Mouse (Mus musculus): Measurements from ENCODE around the gene C1qbp. TPM values are rescaled to one million over a fixed set of nuclear protein-coding genes. Genes with fewer than 3 reads are reported as not detected.

Gene C1qbp
- polyA plus RNA-seq, 1 experiment from 2014 or later: 292 TPM

DNA sequence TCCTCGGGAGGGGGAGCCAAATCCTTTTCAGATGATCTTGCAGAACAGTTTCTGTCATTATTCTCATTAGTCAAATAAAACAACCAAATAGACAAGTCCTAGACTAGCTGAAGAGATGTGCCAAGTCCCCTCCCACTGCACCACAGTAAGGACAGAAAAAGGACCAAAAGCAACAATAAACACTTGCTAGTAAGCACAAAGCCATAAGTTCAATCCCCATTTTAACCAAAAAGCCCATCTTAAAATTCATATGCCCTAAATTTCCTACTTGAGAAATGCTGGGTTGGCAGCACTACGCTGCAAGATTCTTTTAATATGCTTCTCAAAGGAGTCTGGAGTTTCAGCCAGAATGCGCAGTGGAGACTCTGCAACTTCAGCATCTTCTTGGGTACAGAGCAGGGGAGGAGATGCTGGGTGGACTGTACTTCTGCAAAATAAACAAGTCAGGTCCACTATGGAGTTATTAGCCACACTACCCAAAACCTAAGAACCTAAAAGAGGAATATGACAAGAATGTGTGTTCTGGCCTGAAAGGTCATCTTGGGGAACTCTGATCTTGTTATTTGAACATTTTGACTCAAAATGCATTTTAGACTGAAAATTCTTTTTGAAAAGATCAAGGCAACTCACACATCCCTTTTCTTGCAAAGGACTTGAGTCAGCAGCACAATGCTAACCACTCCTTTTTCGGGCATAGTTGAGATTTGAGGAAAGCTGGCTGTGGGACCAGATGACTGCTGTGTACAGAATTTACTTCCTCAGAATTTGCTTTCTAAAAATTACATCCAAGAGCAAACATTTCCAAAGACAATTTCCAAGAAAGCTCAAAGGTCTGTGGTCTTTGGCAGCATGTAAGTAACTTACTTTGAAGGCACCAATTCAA lies 37.6 kb downstream of the C1qbp start:
- no peak for DNase-seq (ENCODE audit: low spot score)
- H3K9ac ChIP-seq (ENCODE audit: low read depth, low read length): no peak overlapping the region
- H3K4me2 ChIP-seq (ENCODE audit: low read length): no peak overlapping the region
- no peaks in the 10 kb centered on the region for H3K9me3 ChIP-seq (replicated peaks; ENCODE audit: low read length)
- peaks cover 73% of the 10 kb centered on the region for H3K36me3 ChIP-seq (ENCODE audit: insufficient read depth, low read length)
- no peak overlapping the region for H3K27ac ChIP-seq
- no peaks in the 10 kb centered on the region for H3K27me3 ChIP-seq (ENCODE audit: insufficient read depth, low read length)
- no peak overlapping the region for H3K4me3 ChIP-seq (replicated peaks; ENCODE audit: low read depth, low read length)
- no peaks in the 10 kb centered on the region for H3K4me1 ChIP-seq (replicated peaks; ENCODE audit: insufficient read depth, low read length)
- ATAC-seq (replicated peaks; ENCODE audit: low FRiP score, low read depth): no peak
- TF ChIP-seq CTCF (IDR thresholded peaks at IDR 0.05; ENCODE audit: low read depth): no peak
- WGBS: 87% methylated on average over 4 of the region's 4 CpGs

DNA sequence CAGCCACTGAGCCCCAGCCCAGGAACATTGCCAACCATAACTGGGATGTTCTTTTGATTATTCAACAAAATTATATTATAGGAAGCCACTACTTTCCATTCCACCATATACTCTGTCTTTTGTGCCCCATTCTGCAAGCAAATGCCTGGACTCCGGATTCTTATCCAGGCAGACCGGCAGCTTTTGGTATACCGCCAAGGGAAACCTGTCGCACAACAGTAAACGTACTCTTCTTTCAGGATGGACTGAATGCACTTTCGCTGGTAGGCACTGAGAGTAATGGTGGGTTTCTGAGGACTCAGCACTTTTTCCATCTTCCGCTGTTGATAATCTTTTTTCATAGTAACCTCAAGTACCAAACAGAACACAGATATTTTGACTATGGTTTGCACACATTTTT lies 39.2 kb downstream of the C1qbp start:
- no peak overlapping the region for H3K27ac ChIP-seq
- WGBS: 89% methylated on average over 7 of the region's 7 CpGs
- no peak overlapping the region for H3K9ac ChIP-seq (ENCODE audit: low read depth, low read length)
- no peak overlapping the region for H3K4me2 ChIP-seq (ENCODE audit: low read length)
- H3K4me1 ChIP-seq (replicated peaks; ENCODE audit: insufficient read depth, low read length): no peaks in the 10 kb centered on the region
- no peak overlapping the region for H3K4me3 ChIP-seq (replicated peaks; ENCODE audit: low read depth, low read length)
- ATAC-seq (replicated peaks; ENCODE audit: low FRiP score, low read depth): no peak
- H3K9me3 ChIP-seq (replicated peaks; ENCODE audit: low read length): no peaks in the 10 kb centered on the region
- peaks cover 74% of the 10 kb centered on the region for H3K36me3 ChIP-seq (ENCODE audit: insufficient read depth, low read length)
- DNase-seq (ENCODE audit: low spot score): no peak
- no peaks in the 10 kb centered on the region for H3K27me3 ChIP-seq (ENCODE audit: insufficient read depth, low read length)
- TF ChIP-seq CTCF (IDR thresholded peaks at IDR 0.05; ENCODE audit: low read depth): no peak

DNA sequence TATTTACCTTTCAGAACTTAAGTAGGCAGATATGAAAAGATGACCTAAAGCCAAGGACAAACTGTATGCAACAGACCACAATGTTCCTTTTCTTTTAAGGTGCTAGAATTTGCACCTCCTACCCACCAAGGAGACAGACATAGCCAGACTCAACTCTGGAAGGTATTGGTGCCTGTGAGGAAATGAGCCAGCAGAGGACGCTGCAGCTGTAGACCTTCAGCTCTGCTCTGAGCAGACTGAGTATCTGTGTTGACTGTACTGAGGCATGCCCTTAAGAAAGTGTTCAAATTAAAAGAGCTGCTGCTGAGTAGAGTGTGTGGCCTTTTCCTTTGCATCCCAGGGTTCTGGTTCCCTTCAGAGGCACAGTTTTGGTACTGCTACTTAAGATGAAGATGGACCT lies 40.2 kb downstream of the C1qbp start:
- H3K4me1 ChIP-seq (replicated peaks; ENCODE audit: insufficient read depth, low read length): no peaks in the 10 kb centered on the region
- TF ChIP-seq CTCF (IDR thresholded peaks at IDR 0.05; ENCODE audit: low read depth): peak; percentile 23; the same call in 1 of the 2 replicates
- no peak overlapping the region for H3K9ac ChIP-seq (ENCODE audit: low read depth, low read length)
- no peak for DNase-seq (ENCODE audit: low spot score)
- no peak overlapping the region for H3K4me3 ChIP-seq (replicated peaks; ENCODE audit: low read depth, low read length)
- peaks cover 72% of the 10 kb centered on the region for H3K36me3 ChIP-seq (ENCODE audit: insufficient read depth, low read length)
- no peaks in the 10 kb centered on the region for H3K9me3 ChIP-seq (replicated peaks; ENCODE audit: low read length)
- H3K4me2 ChIP-seq (ENCODE audit: low read length): no peak overlapping the region
- no peak for ATAC-seq (replicated peaks; ENCODE audit: low FRiP score, low read depth)
- no peaks in the 10 kb centered on the region for H3K27me3 ChIP-seq (ENCODE audit: insufficient read depth, low read length)
- H3K27ac ChIP-seq: no peak overlapping the region
- WGBS: 96% methylated on average over 1 of the region's 1 CpGs

DNA sequence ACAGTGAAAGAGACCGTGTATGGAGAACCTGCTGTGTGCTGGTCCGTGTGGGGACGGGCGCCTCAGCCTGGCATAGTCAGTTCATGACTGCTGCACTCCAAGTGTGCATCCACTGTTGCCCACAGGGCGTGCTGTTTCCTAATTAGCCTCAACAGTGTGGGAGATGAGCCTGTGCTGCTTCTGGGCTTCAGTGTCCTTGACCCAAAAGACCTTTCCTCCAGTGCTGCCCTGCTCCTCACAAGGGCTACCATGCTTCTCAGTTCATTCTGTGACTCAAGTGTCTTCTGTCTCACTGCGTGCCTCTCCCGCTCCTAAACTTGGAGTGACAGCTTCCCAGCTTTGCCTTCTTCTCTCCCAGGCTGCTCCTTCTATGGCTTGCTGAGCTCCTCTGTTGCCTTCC lies 47.5 kb downstream of the C1qbp start:
- ATAC-seq (replicated peaks; ENCODE audit: low FRiP score, low read depth) (no peak), DNase-seq (ENCODE audit: low spot score) (no peak)
- Histone ChIP-seq H3K4me2 (ENCODE audit: low read length) (no peak overlapping the region), H3K4me3 (replicated peaks; ENCODE audit: low read depth, low read length) (no peak overlapping the region), H3K4me1 (replicated peaks; ENCODE audit: insufficient read depth, low read length) (no peaks in the 10 kb centered on the region), H3K9ac (ENCODE audit: low read depth, low read length) (no peak overlapping the region), H3K9me3 (replicated peaks; ENCODE audit: low read length) (no peaks in the 10 kb centered on the region), H3K36me3 (ENCODE audit: insufficient read depth, low read length) (peaks cover 54% of the 10 kb centered on the region), H3K27ac (no peak overlapping the region), H3K27me3 (ENCODE audit: insufficient read depth, low read length) (no peaks in the 10 kb centered on the region)
- TF ChIP-seq CTCF (IDR thresholded peaks at IDR 0.05; ENCODE audit: low read depth): no peak
- 85% methylated on average over 7 of the region's 7 CpGs for WGBS

DNA sequence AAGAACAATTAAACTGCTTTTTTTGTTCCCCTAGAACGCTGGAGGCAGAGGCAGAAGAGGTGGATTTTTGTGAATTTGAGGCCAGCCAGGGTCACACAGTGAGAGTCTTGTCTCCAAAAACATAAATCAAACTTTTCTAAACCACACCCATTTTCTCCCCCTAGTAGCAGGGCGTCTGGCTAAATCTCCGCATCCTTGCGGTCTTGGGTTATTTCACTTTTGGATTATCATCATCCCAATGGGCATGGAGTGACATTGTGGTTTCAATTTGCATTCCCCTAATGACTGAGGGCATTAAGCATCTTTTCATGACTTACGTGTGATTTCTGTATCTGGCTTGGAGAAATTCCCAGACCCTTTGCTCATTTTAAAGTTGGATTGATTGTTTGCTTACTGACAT lies 51.4 kb downstream of the C1qbp start:
- peaks cover 35% of the 10 kb centered on the region for H3K36me3 ChIP-seq (ENCODE audit: insufficient read depth, low read length)
- H3K4me1 ChIP-seq (replicated peaks; ENCODE audit: insufficient read depth, low read length): no peaks in the 10 kb centered on the region
- H3K27me3 ChIP-seq (ENCODE audit: insufficient read depth, low read length): no peaks in the 10 kb centered on the region
- DNase-seq (ENCODE audit: low spot score) (no peak), ATAC-seq (replicated peaks; ENCODE audit: low FRiP score, low read depth) (no peak)
- TF ChIP-seq CTCF (IDR thresholded peaks at IDR 0.05; ENCODE audit: low read depth): no peak
- H3K4me2 ChIP-seq (ENCODE audit: low read length): no peak overlapping the region
- 76% methylated on average over 5 of the region's 5 CpGs for WGBS
- no peak overlapping the region for H3K9ac ChIP-seq (ENCODE audit: low read depth, low read length)
- no peaks in the 10 kb centered on the region for H3K9me3 ChIP-seq (replicated peaks; ENCODE audit: low read length)
- H3K4me3 ChIP-seq (replicated peaks; ENCODE audit: low read depth, low read length): no peak overlapping the region
- H3K27ac ChIP-seq: no peak overlapping the region

Other genes with a start within 250 kb of the C1qbp start
- 7.1 and 7.7 TPM in 2 replicates for gene Zfp3, start 218.8 kb downstream of the C1qbp start, polyA plus RNA-seq (2015; fragmentation: Nextera tagmentation; extraction: Ambion mirVana)
- 0.55 and 0.84 TPM in 2 replicates for gene Scimp, start 170.4 kb downstream of the C1qbp start, polyA plus RNA-seq (2015; fragmentation: Nextera tagmentation; extraction: Ambion mirVana)
- 35.4 and 37.5 TPM in 2 replicates for gene Rabep1, start 138.2 kb downstream of the C1qbp start, polyA plus RNA-seq (2015; fragmentation: Nextera tagmentation; extraction: Ambion mirVana)
- 85.8 and 89.0 TPM in 2 replicates for gene Nup88, start 13.1 kb downstream of the C1qbp start, polyA plus RNA-seq (2015; fragmentation: Nextera tagmentation; extraction: Ambion mirVana)
- 67.0 and 68.3 TPM in 2 replicates for gene Rpain, start 12.8 kb downstream of the C1qbp start, polyA plus RNA-seq (2015; fragmentation: Nextera tagmentation; extraction: Ambion mirVana)
- 12.1 and 12.4 TPM in 2 replicates for gene Dhx33, start 21.4 kb upstream of the C1qbp start, polyA plus RNA-seq (2015; fragmentation: Nextera tagmentation; extraction: Ambion mirVana)
- gene Mis12, start 36.6 kb upstream of the C1qbp start, polyA plus RNA-seq (2015; fragmentation: Nextera tagmentation; extraction: Ambion mirVana): 17.9 and 23.4 TPM in 2 replicates
- gene Derl2, start 36.8 kb upstream of the C1qbp start, polyA plus RNA-seq (2015; fragmentation: Nextera tagmentation; extraction: Ambion mirVana): 55.7 and 59.9 TPM in 2 replicates
- gene 6330403K07Rik, start 50.5 kb upstream of the C1qbp start, polyA plus RNA-seq (2015; fragmentation: Nextera tagmentation; extraction: Ambion mirVana): 32.5 and 36.5 TPM in 2 replicates
- 0.04 TPM in 1 of 2 replicates, not detected in the other for gene Nlrp1a, start 161.7 kb upstream of the C1qbp start, polyA plus RNA-seq (2015; fragmentation: Nextera tagmentation; extraction: Ambion mirVana)
- gene Nlrp1b, start 247.7 kb upstream of the C1qbp start, polyA plus RNA-seq (2015; fragmentation: Nextera tagmentation; extraction: Ambion mirVana): not detected in 2 replicates

All from kidney, postnatal 0 days (tissue).